Mouse (Mus musculus) neutrophil, adult 5-6 weeks (primary cell): Measurements from ENCODE around the gene Capzb. TPM values are rescaled to one million over a fixed set of nuclear protein-coding genes. Genes with fewer than 3 reads are reported as not detected.

Experiments used
- ATAC-seq: fragments of 151-379, 151-347 bp; 2 replicates; pipeline ENCODE4 v1.8.0; 2017; ENCODE audit warnings: mild to moderate bottlenecking, moderate TSS enrichment; ENCODE audit not compliant: insufficient number of reproducible peaks, poor library complexity, low FRiP score, severe bottlenecking; ENCODE audit errors: extremely low read depth
- total RNA-seq: library from RNA; stranded (forward); fragments of 200-1000 nt; gene quantifications from 2 replicates; pipeline ENCODE4 v1.2.3, GENCODE M21; 2017

Gene Capzb
- total RNA-seq, 1 experiment from 2014 or later, result 180 TPM

- no peak for ATAC-seq
These were observed 9.9 kb downstream of the Capzb start for GRCm38 (mm10) chr4:139202556-139202955.

- peak; percentile 31; the same call in 1 of the 2 replicates for ATAC-seq
These were observed 10.7 kb downstream of the Capzb start for GRCm38 (mm10) chr4:139203381-139203780.

GRCm38 (mm10) chr4:139205842-139206241 lies 13.1 kb downstream of the Capzb start:
- peak; percentile 24; the same call in 1 of the 2 replicates for ATAC-seq

GRCm38 (mm10) chr4:139206353-139207045 lies 13.8 kb downstream of the Capzb start:
- ATAC-seq, result no peak

GRCm38 (mm10) chr4:139208236-139209129 lies 15.8 kb downstream of the Capzb start:
- peak; percentile 30; the same call in 1 of the 2 replicates for ATAC-seq

- no peak for ATAC-seq
These were observed 16.6 kb downstream of the Capzb start for GRCm38 (mm10) chr4:139209130-139209840.

GRCm38 (mm10) chr4:139211975-139212831 lies 19.5 kb downstream of the Capzb start:
- ATAC-seq, result peak; percentile 45; the same call in 1 of the 2 replicates

- no peak for ATAC-seq
These were observed 20.4 kb downstream of the Capzb start for GRCm38 (mm10) chr4:139213086-139213485.

GRCm38 (mm10) chr4:139213935-139214371 lies 21.3 kb downstream of the Capzb start:
- ATAC-seq, result no peak

GRCm38 (mm10) chr4:139216566-139216965 lies 23.9 kb downstream of the Capzb start:
- ATAC-seq, result no peak

- no peak for ATAC-seq
These were observed 25.8 kb downstream of the Capzb start for GRCm38 (mm10) chr4:139218539-139218938.

GRCm38 (mm10) chr4:139219656-139220055 lies 27.0 kb downstream of the Capzb start:
- ATAC-seq, result no peak

- no peak for ATAC-seq
These were observed 28.3 kb downstream of the Capzb start for GRCm38 (mm10) chr4:139220978-139221377.

GRCm38 (mm10) chr4:139221837-139222236 lies 29.1 kb downstream of the Capzb start:
- no peak for ATAC-seq

- no peak for ATAC-seq
These were observed 32.4 kb downstream of the Capzb start for GRCm38 (mm10) chr4:139225115-139225514.

GRCm38 (mm10) chr4:139225944-139226343 lies 33.2 kb downstream of the Capzb start:
- no peak for ATAC-seq

- no peak for ATAC-seq
These were observed 34.0 kb downstream of the Capzb start for GRCm38 (mm10) chr4:139226504-139227216.

GRCm38 (mm10) chr4:139227923-139228322 lies 35.2 kb downstream of the Capzb start:
- no peak for ATAC-seq
